ENCODE assay signal across 16 mouse cellular contexts in genomic region chr10:100025665-100026064, GRCm38 (mm10). TPM values are rescaled to one million over a fixed set of nuclear protein-coding genes. Genes with fewer than 3 reads are reported as not detected.
DNase-seq lines count a peak whose midpoint lies in the region; ATAC-seq lines count a peak whose summit lies in the region.
"Had no signal": no experiment of that assay in that cellular context is flagged by ENCODE, and none has a peak within 500 bp of the region (broad histone marks: within the 10 kb centered on the region; RNA-seq: fewer than 3 reads in every experiment).

No protein-coding gene starts in this region.

- H3K9ac ChIP-seq in heart, embryonic 13.5 days, result no peak overlapping the region
- H3K9ac ChIP-seq in liver, embryonic 16.5 days (ENCODE audit: low read depth, low read length), result no peak overlapping the region
- H3K9ac ChIP-seq in midbrain, embryonic 13.5 days (replicated peaks), result no peak overlapping the region
- H3K9ac ChIP-seq: forebrain, embryonic 12.5 days; hindbrain, embryonic 14.5 days; limb, embryonic 15.5 days had no signal

- H3K9me3 ChIP-seq in heart, embryonic 13.5 days, result peaks cover 7% of the 10 kb centered on the region; the same call in 1 of the 2 replicates
- no peaks in the 10 kb centered on the region for H3K9me3 ChIP-seq in liver, embryonic 16.5 days (replicated peaks; ENCODE audit: control insufficient read depth, low read length)
- no peaks in the 10 kb centered on the region for H3K9me3 ChIP-seq in midbrain, embryonic 13.5 days
- H3K9me3 ChIP-seq: forebrain, embryonic 12.5 days; limb, embryonic 15.5 days had no signal

- ATAC-seq in heart, embryonic 13.5 days (ENCODE audit: extremely low read depth, insufficient number of reproducible peaks, low FRiP score, low TSS enrichment), result no peak
- peak; percentile 59 for ATAC-seq in liver, embryonic 16.5 days (ENCODE audit: low read depth)
- ATAC-seq in midbrain, embryonic 13.5 days, result no peak

- 0 out of 2 replicates have a peak overlapping the region, but pooled peaks have one; percentile 15 for H3K27ac ChIP-seq in heart, embryonic 13.5 days (replicated peaks)
- 0 out of 2 replicates have a peak overlapping the region, but pooled peaks have one; percentile 24 for H3K27ac ChIP-seq in liver, embryonic 16.5 days (ENCODE audit: low read length)
- no peak overlapping the region for H3K27ac ChIP-seq in midbrain, embryonic 13.5 days
- H3K27ac ChIP-seq: forebrain, embryonic 12.5 days; hindbrain, embryonic 14.5 days; limb, embryonic 15.5 days had no signal

- DNase-seq in heart, adult 9 months (ENCODE audit: low spot score in 2 of 2), result no peak
- DNase-seq in lung, adult 18-20 months, result peak; percentile 17 to 44
- no peak for DNase-seq in lung, postnatal 14 days
- DNase-seq in yolk sac, embryonic 10.5 days (ENCODE audit: low spot score), result peak; percentile 55
- DNase-seq: cerebellum, adult 18-20 months; gastrocnemius, postnatal 36 days; kidney, adult 8-10 months; layer of hippocampus, adult 9-11 months; right cerebral cortex, postnatal 4 days; thymus, postnatal 25 days had no signal

- WGBS in heart, embryonic 13.5 days, result 50% methylated on average over 8 of the region's 8 CpGs
- 44% methylated on average over 8 of the region's 8 CpGs for WGBS in liver, embryonic 16.5 days (ENCODE audit: insufficient replicate concordance)
- WGBS in midbrain, embryonic 13.5 days, result 69% methylated on average over 8 of the region's 8 CpGs

- no peak overlapping the region for H3K4me3 ChIP-seq in heart, embryonic 13.5 days
- H3K4me3 ChIP-seq in liver, embryonic 16.5 days (ENCODE audit: low read depth, low read length), result no peak overlapping the region
- H3K4me3 ChIP-seq in midbrain, embryonic 13.5 days (replicated peaks), result no peak overlapping the region
- H3K4me3 ChIP-seq: forebrain, embryonic 12.5 days; limb, embryonic 15.5 days had no signal

- H3K27me3 ChIP-seq in heart, embryonic 13.5 days (replicated peaks), result no peaks in the 10 kb centered on the region
- no peaks in the 10 kb centered on the region for H3K27me3 ChIP-seq in liver, embryonic 16.5 days (ENCODE audit: control insufficient read depth, insufficient read depth, low read depth, low read length)
- H3K27me3 ChIP-seq in midbrain, embryonic 13.5 days, result peaks cover 75% of the 10 kb centered on the region

- peaks cover 18% of the 10 kb centered on the region for H3K36me3 ChIP-seq in heart, embryonic 13.5 days
- H3K36me3 ChIP-seq in liver, embryonic 16.5 days (ENCODE audit: control insufficient read depth, insufficient read depth), result no peaks in the 10 kb centered on the region
- no peaks in the 10 kb centered on the region for H3K36me3 ChIP-seq in midbrain, embryonic 13.5 days
- H3K36me3 ChIP-seq: forebrain, embryonic 12.5 days had no signal

- peaks cover 21% of the 10 kb centered on the region for H3K4me1 ChIP-seq in heart, embryonic 13.5 days
- H3K4me1 ChIP-seq in liver, embryonic 16.5 days (ENCODE audit: control insufficient read depth, low read depth, low read length), result no peaks in the 10 kb centered on the region; the same call in 1 of the 2 replicates
- peaks cover 10% of the 10 kb centered on the region for H3K4me1 ChIP-seq in midbrain, embryonic 13.5 days (replicated peaks)
- H3K4me1 ChIP-seq: limb, embryonic 15.5 days had no signal

- no peak overlapping the region for H3K4me2 ChIP-seq in heart, embryonic 13.5 days
- no peak overlapping the region for H3K4me2 ChIP-seq in liver, embryonic 16.5 days (ENCODE audit: low read depth, low read length)
- H3K4me2 ChIP-seq in midbrain, embryonic 13.5 days (replicated peaks), result no peak overlapping the region
- H3K4me2 ChIP-seq: forebrain, embryonic 12.5 days; hindbrain, embryonic 14.5 days; limb, embryonic 15.5 days had no signal

RNA-seq across cellular contexts. Expression of gene Kitl, which starts 10.2 kb away (rescaled TPM):
- polyA plus RNA-seq in heart, embryonic 13.5 days (2015; fragmentation: Nextera tagmentation; extraction: Ambion mirVana), result 11.4 and 11.7 TPM in 2 replicates
- polyA plus RNA-seq in liver, embryonic 16.5 days (2015; fragmentation: Nextera tagmentation; extraction: Ambion mirVana), result 5.6 and 6.3 TPM in 2 replicates
- 20.2 and 21.4 TPM in 2 replicates for polyA plus RNA-seq in midbrain, embryonic 13.5 days (2015; fragmentation: Nextera tagmentation; extraction: Ambion mirVana)

Comparison
In these comparisons a context has a peak if more than half of its experiments do, and no peak if none do; other contexts are left out.
1. DNase-seq: peak in lung, adult 18-20 months (2 of 2) and yolk sac, embryonic 10.5 days (single experiment); none in heart, adult 9 months (0 of 2) and lung, postnatal 14 days (single experiment).